Mouse (Mus musculus) colon, adult 2 months (tissue): ENCODE measurements around the gene Fsd1l. TPM values are rescaled to one million over a fixed set of nuclear protein-coding genes. Genes with fewer than 3 reads are reported as not detected.

Experiments
- polyA plus RNA-seq: library from polyadenylated mRNA; depleted of rRNA; stranded (reverse); fragments of >200 nt; gene quantifications from 2 replicates; pipeline ENCODE4 v1.2.3, GENCODE M21; 2012; rRNA removed

Gene Fsd1l
- 0.35 and 0.46 TPM in 2 replicates for polyA plus RNA-seq

DNA sequence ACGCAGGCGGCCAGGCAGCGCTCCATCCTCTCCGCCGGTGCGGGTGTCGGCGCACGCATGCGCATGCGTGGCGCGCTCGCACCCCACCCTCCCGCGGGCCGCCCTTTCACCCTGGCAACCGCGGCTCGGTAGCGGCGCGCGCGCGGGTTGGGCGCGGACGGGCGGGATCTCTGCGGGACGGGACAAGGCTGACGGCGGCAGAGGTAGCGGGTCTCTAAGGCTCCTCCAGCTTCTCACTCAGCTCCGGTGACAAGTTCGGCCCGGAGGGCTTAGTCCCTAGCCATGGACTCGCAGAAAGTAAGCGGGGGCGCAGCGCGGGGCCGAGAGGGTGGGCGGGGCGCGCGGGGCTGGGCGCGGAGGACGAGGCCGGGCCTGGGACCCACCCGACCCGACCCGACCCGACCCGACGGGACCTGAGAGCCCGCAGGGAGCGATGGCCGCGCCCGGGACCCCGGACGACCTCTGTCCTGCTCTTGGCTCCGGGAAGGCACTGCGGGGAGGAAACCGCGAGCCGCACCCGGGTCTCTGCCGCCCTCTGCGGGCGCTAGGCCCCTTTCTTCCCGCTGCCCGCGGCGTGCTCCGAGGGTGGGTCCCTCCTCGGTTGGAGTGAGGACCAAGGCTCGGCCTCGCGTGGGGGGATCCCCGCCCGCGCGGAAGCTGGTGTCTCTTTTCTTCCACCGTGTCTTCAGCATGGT is at the start of gene Fsd1l:
Gene Fsd1l, plus strand, starts transcription at position 156 of the 695 bp plus-strand sequence.

DNA sequence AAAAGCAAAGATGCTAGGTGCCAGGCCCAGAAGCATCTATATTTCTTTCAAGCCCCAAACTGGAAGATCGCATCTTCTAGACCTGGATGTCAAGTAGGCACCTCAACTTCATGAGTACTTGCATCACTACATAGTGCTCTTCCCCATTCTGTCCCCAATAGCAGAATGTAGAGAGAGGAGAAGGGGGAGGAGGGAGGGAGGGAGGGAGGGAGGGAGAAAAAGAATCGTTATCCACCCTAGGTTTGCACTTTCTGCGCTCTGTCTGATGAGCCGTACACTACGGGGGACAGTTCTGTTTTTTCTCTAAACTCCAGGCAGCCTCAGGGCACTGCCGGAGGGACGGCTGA is 82.4 kb downstream of the Fsd1l start, which contains the start of gene Fktn:
Gene Fktn, plus strand, starts transcription at position 295 of the 347 bp plus-strand sequence.

Other genes with a start within 250 kb of the Fsd1l start
- gene Slc44a1, start 191.1 kb upstream of the Fsd1l start, polyA plus RNA-seq: 122 and 179 TPM in 2 replicates
- 1.9 and 2.0 TPM in 2 replicates for gene Fktn, start 82.5 kb downstream of the Fsd1l start, polyA plus RNA-seq
- gene Tal2, start 148.2 kb downstream of the Fsd1l start, polyA plus RNA-seq: not detected in 2 replicates
- gene Tmem38b, start 194.6 kb downstream of the Fsd1l start, polyA plus RNA-seq: 3.6 and 6.4 TPM in 2 replicates